Mouse (Mus musculus) megakaryocyte progenitor cell, adult 5-6 weeks (primary cell): ENCODE measurements around the gene Fstl1. TPM values are rescaled to one million over a fixed set of nuclear protein-coding genes. Genes with fewer than 3 reads are reported as not detected.
A peak's percentile ranks its signal among the peaks of the same experiment; 100 is the strongest.

Experiments
- ATAC-seq: replicated peaks from 2 replicates; pipeline ENCODE4 v1.8.0; 2016; ENCODE audit warnings: mild to moderate bottlenecking, moderate TSS enrichment, inconsistent platforms; ENCODE audit not compliant: poor library complexity
- total RNA-seq, 2 experiments: library from RNA; stranded (forward) in 1 of 2; stranded (reverse) in 1 of 2; fragments of 157-497, 149-512 nt in 1 of 2; fragments of 200-1000 nt in 1 of 2; gene quantifications; 2 replicates each; pipeline versions ENCODE4 v1.2.3 to v1.2.4; 2015 to 2017

Gene Fstl1
- total RNA-seq, 2 experiments from 2014 or later = 0.04 to 4.0 TPM

- ATAC-seq = peak; percentile 62
Measured at GRCm38 (mm10) chr16:37867791-37868505, 91.3 kb downstream of the Fstl1 start, which contains the start of gene Lrrc58. Gene Lrrc58, plus strand, starts transcription at chr16:37868389.

GRCm38 (mm10) chr16:37868506-37869469 is 92.1 kb downstream of the Fstl1 start:
- ATAC-seq = peak; percentile 45

- peak; percentile 45 for ATAC-seq
Measured at GRCm38 (mm10) chr16:37869470-37870231, 93.0 kb downstream of the Fstl1 start.

- ATAC-seq = no peak
Measured at GRCm38 (mm10) chr16:37871112-37871715, 94.5 kb downstream of the Fstl1 start.

GRCm38 (mm10) chr16:37874501-37875235 is 98.0 kb downstream of the Fstl1 start:
- peak; percentile 70 for ATAC-seq

- ATAC-seq = no peak
Measured at GRCm38 (mm10) chr16:37877406-37877805, 100.7 kb downstream of the Fstl1 start.

- ATAC-seq = 0 out of 2 replicates have a peak, but pooled peaks have one; percentile 29
Measured at GRCm38 (mm10) chr16:37878951-37879505, 102.4 kb downstream of the Fstl1 start.

- no peak for ATAC-seq
Measured at GRCm38 (mm10) chr16:37879750-37880419, 103.2 kb downstream of the Fstl1 start.

- ATAC-seq = peak; percentile 39; the same call in 1 of the 2 replicates
Measured at GRCm38 (mm10) chr16:37881168-37881567, 104.5 kb downstream of the Fstl1 start.

Other genes starting within 250 kb of the Fstl1 start
- 18.8 and 19.5 TPM in 2 replicates for gene Gtf2e1, start 237.1 kb upstream of the Fstl1 start, total RNA-seq (2015)
- gene Gtf2e1, start 237.1 kb upstream of the Fstl1 start, total RNA-seq (2017) = 24.9 and 26.6 TPM in 2 replicates
- gene Rabl3, start 237.0 kb upstream of the Fstl1 start, total RNA-seq (2015) = 12.3 and 20.9 TPM in 2 replicates
- 9.5 and 9.9 TPM in 2 replicates for gene Rabl3, start 237.0 kb upstream of the Fstl1 start, total RNA-seq (2017)
- not detected in 2 replicates for gene Hgd, start 196.7 kb upstream of the Fstl1 start, total RNA-seq (2015)
- 0.20 TPM in 1 of 2 replicates, not detected in the other for gene Hgd, start 196.7 kb upstream of the Fstl1 start, total RNA-seq (2017)
- 29.7 and 53.1 TPM in 2 replicates for gene Ndufb4, start 122.4 kb upstream of the Fstl1 start, total RNA-seq (2015)
- gene Ndufb4, start 122.4 kb upstream of the Fstl1 start, total RNA-seq (2017) = 13.1 and 26.8 TPM in 2 replicates
- gene Gm36028, start 84.3 kb downstream of the Fstl1 start, total RNA-seq (2015) = not detected in 2 replicates
- gene Gm36028, start 84.3 kb downstream of the Fstl1 start, total RNA-seq (2017) = 0.50 TPM in 1 of 2 replicates, not detected in the other
- 68.5 and 75.3 TPM in 2 replicates for gene Lrrc58, start 91.5 kb downstream of the Fstl1 start, total RNA-seq (2015)
- 43.7 and 47.3 TPM in 2 replicates for gene Lrrc58, start 91.5 kb downstream of the Fstl1 start, total RNA-seq (2017)
- gene Gpr156, start 139.6 kb downstream of the Fstl1 start, total RNA-seq (2015) = not detected in 2 replicates
- not detected in 2 replicates for gene Gpr156, start 139.6 kb downstream of the Fstl1 start, total RNA-seq (2017)